Mouse (Mus musculus) heart, postnatal 0 days (tissue): ENCODE results near the gene Slc16a4. TPM values are rescaled to one million over a fixed set of nuclear protein-coding genes. Genes with fewer than 3 reads are reported as not detected.
A peak's percentile ranks its signal among the peaks of the same experiment; 100 is the strongest.

Experiments used
- ATAC-seq: fragments of 200-750 bp; cut with Nextera tagmentation; 2 replicates; pipeline ENCODE4 v1.8.0; 2017; ENCODE audit warnings: low read depth, moderate number of reproducible peaks, moderate library complexity; ENCODE audit not compliant: insufficient read depth
- DNase-seq: peaks from one replicate; pipeline ENCODE4 v3.0.0-alpha.2; 2016; ENCODE audit warnings: low spot score
- H3K27ac ChIP-seq: fragments of 300-500 bp; sonication (generic); 2 replicates; pipeline ENCODE4 v1.5.1; 2014; ENCODE audit warnings: low read depth, mild to moderate bottlenecking
- H3K27me3 ChIP-seq: fragments of 300-500 bp; sonication (generic); 2 replicates; pipeline ENCODE4 v1.6.1; 2014; ENCODE audit warnings: low read length, mixed read lengths; ENCODE audit not compliant: control insufficient read depth, insufficient read depth
- H3K36me3 ChIP-seq: fragments of 300-500 bp; sonication (generic); replicated peaks from 2 replicates; pipeline ENCODE4 v1.6.1; 2014; ENCODE audit warnings: low read length, mixed read lengths; ENCODE audit not compliant: control insufficient read depth, insufficient read depth
- H3K4me1 ChIP-seq: fragments of 300-500 bp; sonication (generic); 2 replicates; pipeline ENCODE4 v1.6.1; 2014; ENCODE audit warnings: antibody characterized with exemption; ENCODE audit not compliant: control insufficient read depth, insufficient read depth
- H3K4me2 ChIP-seq: fragments of 300-500 bp; sonication (generic); 2 replicates; pipeline ENCODE4 v1.6.1; 2014; ENCODE audit warnings: low read depth, mild to moderate bottlenecking, low read length, moderate library complexity
- H3K4me3 ChIP-seq: fragments of 300-500 bp; sonication (generic); 2 replicates; pipeline ENCODE4 v1.5.1; 2014; ENCODE audit warnings: low read depth, low read length
- H3K9ac ChIP-seq: fragments of 300-500 bp; sonication (generic); replicated peaks from 2 replicates; pipeline ENCODE4 v1.6.1; 2014; ENCODE audit warnings: low read depth, low read length, mixed read lengths
- H3K9me3 ChIP-seq: fragments of 300-500 bp; sonication (generic); replicated peaks from 2 replicates; pipeline ENCODE4 v1.6.1; 2016; ENCODE audit warnings: low read length; ENCODE audit not compliant: control insufficient read depth
- CTCF ChIP-seq: IDR thresholded peaks from 2 replicates; pipeline ENCODE4 v1.5.1; 2016; ENCODE audit warnings: antibody characterized with exemption, control low read depth, low read depth
- EP300 ChIP-seq: IDR thresholded peaks from 2 replicates; pipeline ENCODE4 v1.6.1; 2016; ENCODE audit warnings: antibody characterized with exemption, low read depth
- WGBS: fragments of 180-500 bp; shearing (Covaris S2); extraction: QIAGEN DNeasy Blood & Tissue Kit; methylation state at CpG from one replicate; pipeline ENCODE4 v1.1.7; 2014; 5-methylcytosine and 5-hydroxymethylcytosine counted together
- polyA plus RNA-seq: library from polyadenylated mRNA; unstranded; fragments of >200 nt; fragmentation: Nextera tagmentation; extraction: Ambion mirVana; gene quantifications from 2 replicates; pipeline ENCODE4 v1.2.1, GENCODE M21; 2015
- total RNA-seq: library from RNA; depleted of rRNA; stranded (reverse); fragments of >200 nt; gene quantifications from 2 replicates; pipeline ENCODE4 v1.2.3, GENCODE M21; 2014; ENCODE audit warnings: low replicate concordance

Gene Slc16a4
- total and polyA plus RNA-seq, 2 experiments from 2014 or later: 0.90 to 2.1 TPM

DNA sequence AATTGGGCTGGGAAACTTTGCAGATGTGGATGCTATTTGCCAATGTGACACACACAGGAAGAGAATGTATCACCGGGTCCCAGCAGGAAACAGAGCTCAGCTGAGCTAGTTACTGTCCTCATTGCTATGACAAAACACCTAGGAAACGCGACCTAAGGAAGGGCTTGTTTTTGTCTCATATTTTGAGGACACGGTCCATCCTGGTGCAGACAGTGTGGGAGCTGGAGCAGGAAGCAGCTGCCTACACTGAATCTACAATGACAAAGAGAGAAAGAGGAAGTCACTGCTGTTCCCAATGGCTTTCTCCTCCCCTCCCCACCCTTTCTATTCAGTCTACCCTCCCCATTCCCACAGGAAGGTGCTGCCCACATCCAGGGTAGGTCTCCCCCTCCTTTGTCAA is 39.0 kb upstream of the Slc16a4 start:
- no peaks in the 10 kb centered on the region for H3K4me1 ChIP-seq
- H3K36me3 ChIP-seq: no peaks in the 10 kb centered on the region
- DNase-seq (peak; percentile 58), ATAC-seq (peak; percentile 87)
- no peaks in the 10 kb centered on the region for H3K27me3 ChIP-seq
- H3K4me2 ChIP-seq: no peak overlapping the region
- no peak overlapping the region for H3K27ac ChIP-seq
- no peak overlapping the region for H3K9ac ChIP-seq
- TF ChIP-seq EP300: peak; percentile 87
- TF ChIP-seq CTCF: no peak
- whole genome bisulfite sequencing: 41% methylated on average over 4 of the region's 4 CpGs
- no peaks in the 10 kb centered on the region for H3K9me3 ChIP-seq
- no peak overlapping the region for H3K4me3 ChIP-seq

DNA sequence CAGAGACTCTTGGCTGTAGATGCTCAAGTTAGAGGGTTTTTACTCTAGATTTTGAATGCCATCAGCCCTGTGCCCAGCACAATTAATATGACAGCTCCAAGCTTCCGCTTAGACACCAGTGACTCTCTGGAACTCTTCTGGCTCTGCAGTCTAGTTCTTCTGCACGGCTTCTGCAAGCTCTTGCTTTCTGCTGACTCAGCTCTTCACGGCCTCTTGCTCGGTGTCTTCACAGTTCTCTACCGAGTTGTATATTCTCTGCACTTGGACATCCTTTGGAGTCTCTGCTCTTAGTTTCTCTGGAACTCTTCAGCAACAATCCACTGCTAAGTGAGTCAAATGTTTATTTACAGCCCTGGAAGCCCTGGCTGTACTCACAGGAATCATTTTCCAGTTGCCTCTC is 37.1 kb upstream of the Slc16a4 start:
- Histone ChIP-seq H3K27me3 (no peaks in the 10 kb centered on the region), H3K9ac (no peak overlapping the region), H3K4me1 (no peaks in the 10 kb centered on the region), H3K4me3 (no peak overlapping the region), H3K36me3 (no peaks in the 10 kb centered on the region), H3K4me2 (no peak overlapping the region), H3K27ac (no peak overlapping the region), H3K9me3 (no peaks in the 10 kb centered on the region)
- WGBS: 72% methylated on average over 5 of the region's 5 CpGs
- TF ChIP-seq CTCF (no peak), EP300 (no peak)
- DNase-seq: no peak
- ATAC-seq: no peak

DNA sequence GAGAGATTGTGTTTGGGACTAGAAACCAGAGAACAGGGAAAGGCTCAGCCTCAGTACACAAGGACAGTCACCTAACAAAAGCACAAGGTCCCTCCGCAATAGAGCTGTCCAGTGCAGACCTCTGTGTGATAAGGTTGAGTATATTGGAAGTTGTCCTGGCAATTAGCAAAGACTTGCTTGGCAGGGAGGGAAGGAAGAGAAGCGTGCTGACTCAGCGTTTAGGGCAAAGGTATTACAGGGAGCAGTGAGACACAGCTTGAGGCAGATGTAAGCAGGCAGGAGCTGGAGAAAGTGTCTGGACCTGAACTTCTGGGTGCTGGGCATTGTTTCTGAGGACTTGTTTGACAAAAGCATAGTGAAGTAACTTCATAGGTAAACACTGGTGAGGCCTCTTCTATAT is 35.0 kb upstream of the Slc16a4 start:
- DNase-seq (no peak), ATAC-seq (no peak)
- Histone ChIP-seq H3K9ac (no peak overlapping the region), H3K36me3 (no peaks in the 10 kb centered on the region), H3K9me3 (no peaks in the 10 kb centered on the region), H3K4me2 (no peak overlapping the region), H3K4me1 (no peaks in the 10 kb centered on the region), H3K27ac (no peak overlapping the region), H3K27me3 (no peaks in the 10 kb centered on the region), H3K4me3 (no peak overlapping the region)
- no peak for TF ChIP-seq EP300
- TF ChIP-seq CTCF: no peak
- 79% methylated on average over 3 of the region's 3 CpGs for WGBS

DNA sequence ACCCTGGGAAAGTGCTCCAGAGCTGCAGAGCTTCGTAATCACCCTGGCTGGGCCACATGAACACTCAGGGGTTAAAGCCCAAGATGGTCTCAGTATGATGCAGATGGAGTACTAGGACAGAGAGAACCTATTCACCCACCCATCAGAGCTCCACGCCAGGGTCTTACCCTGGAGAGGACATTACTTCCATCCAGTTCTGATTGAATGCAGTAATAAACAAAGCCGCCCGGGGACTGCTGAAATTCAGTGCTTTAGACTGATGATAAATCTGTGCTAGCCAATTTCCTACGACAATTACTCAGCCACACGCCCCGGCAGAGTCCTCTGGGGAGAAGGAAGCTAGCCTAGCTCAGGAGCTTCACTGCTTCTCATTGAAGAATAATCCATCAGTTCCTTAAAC is 34.3 kb upstream of the Slc16a4 start:
- Histone ChIP-seq H3K36me3 (no peaks in the 10 kb centered on the region), H3K27me3 (no peaks in the 10 kb centered on the region), H3K4me2 (no peak overlapping the region), H3K4me3 (no peak overlapping the region), H3K27ac (no peak overlapping the region), H3K9me3 (no peaks in the 10 kb centered on the region), H3K9ac (no peak overlapping the region), H3K4me1 (no peaks in the 10 kb centered on the region)
- TF ChIP-seq EP300 (no peak), CTCF (no peak)
- ATAC-seq (no peak), DNase-seq (no peak)
- 61% methylated on average over 7 of the region's 7 CpGs for WGBS

DNA sequence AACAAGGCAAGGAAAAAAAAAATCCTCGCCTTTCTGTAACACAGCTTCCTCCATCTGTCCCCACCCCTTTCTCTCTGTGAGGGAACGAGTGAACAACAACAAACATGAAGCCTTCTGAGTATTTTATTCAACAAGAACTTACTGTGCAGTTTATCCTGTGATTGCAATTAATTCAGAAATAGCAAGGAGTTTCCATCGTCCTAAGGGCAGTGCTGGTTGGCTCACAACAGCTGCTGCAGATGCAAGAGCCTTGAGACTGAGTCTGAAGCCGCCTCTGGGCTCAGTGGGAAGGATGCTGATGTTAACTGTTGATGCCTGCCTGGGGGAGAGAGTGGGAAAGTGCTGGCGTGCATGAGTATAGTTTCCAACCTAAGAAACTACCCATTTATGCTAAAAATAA is 33.1 kb upstream of the Slc16a4 start:
- ATAC-seq (no peak), DNase-seq (no peak)
- no peaks in the 10 kb centered on the region for H3K36me3 ChIP-seq
- 46% methylated on average over 5 of the region's 5 CpGs for WGBS
- no peaks in the 10 kb centered on the region for H3K9me3 ChIP-seq
- TF ChIP-seq EP300 (no peak), CTCF (no peak)
- no peak overlapping the region for H3K4me3 ChIP-seq
- no peak overlapping the region for H3K4me2 ChIP-seq
- no peak overlapping the region for H3K27ac ChIP-seq
- no peak overlapping the region for H3K9ac ChIP-seq
- H3K27me3 ChIP-seq: no peaks in the 10 kb centered on the region
- no peaks in the 10 kb centered on the region for H3K4me1 ChIP-seq
